Mouse (Mus musculus): Measurements from ENCODE around the gene Hs3st5. TPM values are rescaled to one million over a fixed set of nuclear protein-coding genes. Genes with fewer than 3 reads are reported as not detected.
"Not testable (repeated sequence)": the region's sequence is repeated elsewhere in the genome, so short reads cannot be mapped to it uniquely, and the experiment has no call there.

Gene Hs3st5
- polyA plus RNA-seq, 1 experiment from 2014 or later, result 0.13 TPM

GRCm38 (mm10) chr10:36546622-36547021 is 40.0 kb downstream of the Hs3st5 start:
- no peaks in the 10 kb centered on the region for H3K9me3 ChIP-seq (replicated peaks; ENCODE audit: control insufficient read depth, low read length)
- 20% methylated on average over 2 of the region's 2 CpGs for WGBS (ENCODE audit: insufficient replicate concordance)
- H3K27ac ChIP-seq (ENCODE audit: low read depth, low read length), result no peak overlapping the region
- no peak overlapping the region for H3K4me3 ChIP-seq (ENCODE audit: low read depth, low read length)
- no peak for ATAC-seq (replicated peaks; ENCODE audit: insufficient number of reproducible peaks, low FRiP score, low TSS enrichment)
- no peaks in the 10 kb centered on the region for H3K4me1 ChIP-seq (ENCODE audit: control insufficient read depth, insufficient read depth, low read length)
- no peaks in the 10 kb centered on the region for H3K36me3 ChIP-seq (ENCODE audit: control insufficient read depth, insufficient read depth, low read length)
- H3K27me3 ChIP-seq (ENCODE audit: control insufficient read depth, insufficient read depth, low read length), result no peaks in the 10 kb centered on the region
- H3K9ac ChIP-seq (ENCODE audit: low read depth, low read length), result no peak overlapping the region
- no peak overlapping the region for H3K4me2 ChIP-seq

DNA sequence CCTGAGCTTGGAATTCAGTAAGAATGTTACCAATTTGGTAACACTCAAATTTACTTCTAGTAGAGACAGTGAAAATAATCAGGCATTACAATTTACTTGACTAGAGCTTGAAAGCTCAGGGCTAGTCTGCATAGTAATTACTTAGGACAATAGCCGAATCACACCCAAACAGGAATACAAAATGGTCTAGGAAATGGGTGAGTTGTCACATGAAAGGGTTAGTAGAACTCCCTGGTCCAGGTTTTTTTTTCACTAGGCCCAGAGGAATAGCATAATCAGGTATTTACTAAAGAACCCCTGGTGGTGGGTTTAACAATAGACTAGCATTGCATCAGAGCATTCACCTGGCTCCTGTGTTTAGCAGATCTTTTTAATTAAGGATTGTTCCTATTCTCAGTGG is 41.1 kb downstream of the Hs3st5 start:
- H3K9ac ChIP-seq (ENCODE audit: low read depth, low read length); H3K4me3 ChIP-seq (ENCODE audit: low read depth, low read length); ATAC-seq (replicated peaks; ENCODE audit: insufficient number of reproducible peaks, low FRiP score, low TSS enrichment); H3K9me3 ChIP-seq (replicated peaks; ENCODE audit: control insufficient read depth, low read length); H3K27ac ChIP-seq (ENCODE audit: low read depth, low read length); H3K4me2 ChIP-seq; H3K36me3 ChIP-seq (ENCODE audit: control insufficient read depth, insufficient read depth, low read length); H3K27me3 ChIP-seq (ENCODE audit: control insufficient read depth, insufficient read depth, low read length); H3K4me1 ChIP-seq (ENCODE audit: control insufficient read depth, insufficient read depth, low read length): not testable (repeated sequence)
- 74% methylated on average over 1 of the region's 1 CpGs for WGBS (ENCODE audit: insufficient replicate concordance)

DNA sequence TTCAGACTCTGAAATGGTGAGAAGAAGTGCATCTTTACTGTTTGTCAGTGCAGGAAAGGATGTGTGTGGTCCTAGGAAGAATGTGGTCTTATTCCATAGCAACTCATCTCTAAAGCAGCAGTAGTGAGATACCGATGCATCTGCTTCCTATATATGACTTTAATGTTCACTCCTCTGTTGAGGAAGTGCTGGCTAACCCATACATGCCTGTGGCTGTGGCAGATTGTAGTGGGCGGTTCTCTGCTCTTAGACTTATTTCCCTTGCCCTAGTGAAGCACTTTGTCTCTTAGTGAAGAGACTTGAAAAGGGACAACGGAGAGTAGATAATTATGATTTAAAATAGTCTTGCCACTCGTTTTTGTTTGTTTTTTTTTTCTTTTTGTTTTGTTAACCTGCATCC is 47.4 kb downstream of the Hs3st5 start:
- Histone ChIP-seq H3K27me3 (ENCODE audit: control insufficient read depth, insufficient read depth, low read length) (no peaks in the 10 kb centered on the region), H3K36me3 (ENCODE audit: control insufficient read depth, insufficient read depth, low read length) (no peaks in the 10 kb centered on the region), H3K4me1 (ENCODE audit: control insufficient read depth, insufficient read depth, low read length) (peaks cover 4% of the 10 kb centered on the region; the same call in 1 of the 2 replicates), H3K27ac (ENCODE audit: low read depth, low read length) (no peak overlapping the region), H3K9me3 (replicated peaks; ENCODE audit: control insufficient read depth, low read length) (no peaks in the 10 kb centered on the region), H3K4me3 (ENCODE audit: low read depth, low read length) (no peak overlapping the region), H3K4me2 (no peak overlapping the region), H3K9ac (ENCODE audit: low read depth, low read length) (no peak overlapping the region)
- WGBS (ENCODE audit: insufficient replicate concordance), result 52% methylated on average over 4 of the region's 4 CpGs
- ATAC-seq (replicated peaks; ENCODE audit: insufficient number of reproducible peaks, low FRiP score, low TSS enrichment), result no peak

DNA sequence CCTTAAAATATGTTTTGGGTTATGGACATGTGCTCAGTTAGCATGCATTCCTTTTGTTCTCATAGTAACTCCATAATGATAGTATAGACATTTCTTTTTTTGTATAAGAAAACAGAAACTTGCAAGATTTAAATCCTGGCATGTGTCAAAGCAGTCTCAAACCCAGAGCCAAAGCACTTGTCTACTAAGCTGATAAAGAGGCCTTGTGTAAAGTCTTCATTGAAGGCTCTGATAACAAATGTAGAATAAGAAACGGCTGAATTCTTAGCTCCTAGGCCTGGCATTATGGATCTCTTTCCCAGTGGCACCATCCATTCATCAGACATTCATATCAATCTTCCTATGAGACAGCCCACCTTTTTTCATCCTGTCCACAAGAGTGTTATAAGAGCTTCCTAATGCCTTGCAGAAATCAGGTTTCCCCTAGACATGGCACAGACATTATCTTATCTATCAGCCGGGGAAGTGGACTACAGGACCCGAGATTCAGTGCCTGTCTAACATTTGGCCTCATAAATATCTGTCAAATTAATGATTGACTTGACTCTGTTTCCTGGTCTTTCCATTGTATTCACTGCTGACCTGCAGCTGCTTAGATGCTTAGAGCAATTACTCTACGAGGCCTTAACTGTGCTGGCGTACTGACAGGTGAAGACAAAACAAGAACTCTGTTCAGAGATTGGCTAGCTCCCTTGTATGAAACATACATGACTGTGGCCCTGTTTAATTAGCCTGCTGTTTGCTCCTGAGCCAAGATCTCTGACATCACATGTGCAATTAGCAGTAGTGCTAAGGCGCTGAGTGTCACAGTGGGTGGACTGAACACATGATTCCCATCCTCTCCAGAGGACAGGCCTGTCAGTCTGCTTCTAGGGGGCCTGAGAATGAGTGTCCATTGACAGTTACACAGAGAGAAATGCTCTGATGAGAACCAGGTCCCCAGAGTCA is 48.6 kb downstream of the Hs3st5 start:
- ATAC-seq (replicated peaks; ENCODE audit: insufficient number of reproducible peaks, low FRiP score, low TSS enrichment), result no peak
- Histone ChIP-seq H3K27me3 (ENCODE audit: control insufficient read depth, insufficient read depth, low read length) (no peaks in the 10 kb centered on the region), H3K27ac (ENCODE audit: low read depth, low read length) (no peak overlapping the region), H3K9ac (ENCODE audit: low read depth, low read length) (no peak overlapping the region), H3K36me3 (ENCODE audit: control insufficient read depth, insufficient read depth, low read length) (no peaks in the 10 kb centered on the region), H3K4me3 (ENCODE audit: low read depth, low read length) (no peak overlapping the region), H3K9me3 (replicated peaks; ENCODE audit: control insufficient read depth, low read length) (no peaks in the 10 kb centered on the region), H3K4me1 (ENCODE audit: control insufficient read depth, insufficient read depth, low read length) (peaks cover 4% of the 10 kb centered on the region; the same call in 1 of the 2 replicates), H3K4me2 (no peak overlapping the region)
- WGBS (ENCODE audit: insufficient replicate concordance), result 33% methylated on average over 6 of the region's 6 CpGs

DNA sequence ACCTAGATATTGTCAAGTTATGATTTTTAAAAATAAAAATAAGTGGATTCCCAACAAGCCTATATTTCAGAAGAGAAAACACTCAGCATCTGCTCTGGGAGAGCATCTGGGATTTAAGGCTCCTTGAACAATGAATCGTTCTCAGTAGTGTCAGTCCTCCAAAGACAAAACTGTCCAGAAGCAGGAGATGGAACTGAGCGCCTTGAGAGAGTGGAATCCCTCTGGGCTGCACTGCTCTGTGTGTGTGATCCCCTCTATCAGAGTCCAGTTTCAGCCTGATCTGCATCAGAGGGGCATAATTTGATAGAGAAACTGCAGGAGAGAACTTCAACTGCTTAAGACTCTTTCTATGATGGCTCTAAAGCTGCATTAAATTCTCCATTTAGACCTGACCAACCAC is 49.5 kb downstream of the Hs3st5 start:
- H3K4me3 ChIP-seq (ENCODE audit: low read depth, low read length), result no peak overlapping the region
- no peak overlapping the region for H3K9ac ChIP-seq (ENCODE audit: low read depth, low read length)
- WGBS (ENCODE audit: insufficient replicate concordance), result 69% methylated on average over 2 of the region's 2 CpGs

GRCm38 (mm10) chr10:36557673-36558072 is 51.1 kb downstream of the Hs3st5 start:
- 81% methylated on average over 6 of the region's 6 CpGs for WGBS (ENCODE audit: insufficient replicate concordance)
- no peaks in the 10 kb centered on the region for H3K36me3 ChIP-seq (ENCODE audit: control insufficient read depth, insufficient read depth, low read length)
- no peak for ATAC-seq (replicated peaks; ENCODE audit: insufficient number of reproducible peaks, low FRiP score, low TSS enrichment)
- no peak overlapping the region for H3K27ac ChIP-seq (ENCODE audit: low read depth, low read length)
- H3K4me1 ChIP-seq (ENCODE audit: control insufficient read depth, insufficient read depth, low read length), result peaks cover 4% of the 10 kb centered on the region; the same call in 1 of the 2 replicates
- H3K4me3 ChIP-seq (ENCODE audit: low read depth, low read length), result no peak overlapping the region
- H3K4me2 ChIP-seq, result no peak overlapping the region
- H3K9me3 ChIP-seq (replicated peaks; ENCODE audit: control insufficient read depth, low read length), result no peaks in the 10 kb centered on the region
- no peak overlapping the region for H3K9ac ChIP-seq (ENCODE audit: low read depth, low read length)
- H3K27me3 ChIP-seq (ENCODE audit: control insufficient read depth, insufficient read depth, low read length), result no peaks in the 10 kb centered on the region

More for the DNA sequence above, 49.5 kb downstream of the Hs3st5 start:
- no peak overlapping the region for H3K27ac ChIP-seq (ENCODE audit: low read depth, low read length)
- no peaks in the 10 kb centered on the region for H3K9me3 ChIP-seq (replicated peaks; ENCODE audit: control insufficient read depth, low read length)
- H3K36me3 ChIP-seq (ENCODE audit: control insufficient read depth, insufficient read depth, low read length), result no peaks in the 10 kb centered on the region
- peaks cover 4% of the 10 kb centered on the region; the same call in 1 of the 2 replicates for H3K4me1 ChIP-seq (ENCODE audit: control insufficient read depth, insufficient read depth, low read length)
- ATAC-seq (replicated peaks; ENCODE audit: insufficient number of reproducible peaks, low FRiP score, low TSS enrichment), result no peak
- H3K27me3 ChIP-seq (ENCODE audit: control insufficient read depth, insufficient read depth, low read length), result no peaks in the 10 kb centered on the region
- no peak overlapping the region for H3K4me2 ChIP-seq

GRCm38 (mm10) chr10:36558736-36559135 is 52.1 kb downstream of the Hs3st5 start:
- Histone ChIP-seq H3K4me2 (no peak overlapping the region), H3K9ac (ENCODE audit: low read depth, low read length) (no peak overlapping the region), H3K27ac (ENCODE audit: low read depth, low read length) (no peak overlapping the region), H3K27me3 (ENCODE audit: control insufficient read depth, insufficient read depth, low read length) (no peaks in the 10 kb centered on the region), H3K4me3 (ENCODE audit: low read depth, low read length) (no peak overlapping the region), H3K36me3 (ENCODE audit: control insufficient read depth, insufficient read depth, low read length) (no peaks in the 10 kb centered on the region), H3K4me1 (ENCODE audit: control insufficient read depth, insufficient read depth, low read length) (peaks cover 4% of the 10 kb centered on the region; the same call in 1 of the 2 replicates), H3K9me3 (replicated peaks; ENCODE audit: control insufficient read depth, low read length) (no peaks in the 10 kb centered on the region)
- ATAC-seq (replicated peaks; ENCODE audit: insufficient number of reproducible peaks, low FRiP score, low TSS enrichment), result no peak
- WGBS (ENCODE audit: insufficient replicate concordance), result 81% methylated on average over 5 of the region's 5 CpGs

DNA sequence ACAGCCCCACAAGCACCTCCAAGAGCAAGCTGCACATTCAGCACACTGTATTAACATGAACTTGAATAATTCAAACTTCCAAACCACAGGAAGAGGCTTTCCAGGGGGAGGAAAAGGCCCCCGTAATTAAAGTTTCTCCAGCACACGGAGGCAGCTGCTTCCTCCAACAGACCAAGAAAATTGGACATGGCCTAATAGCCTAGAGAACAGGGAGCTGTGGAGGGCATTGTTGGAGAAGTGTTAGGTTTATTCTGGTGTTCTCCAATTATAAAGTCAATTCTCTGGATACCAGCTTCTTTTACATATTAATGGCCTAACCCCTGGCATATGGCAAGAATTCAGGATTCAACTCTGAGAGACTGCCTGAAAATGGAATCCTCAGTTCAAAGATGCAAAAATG is 60.6 kb downstream of the Hs3st5 start:
- Histone ChIP-seq H3K9me3 (replicated peaks; ENCODE audit: control insufficient read depth, low read length) (no peaks in the 10 kb centered on the region), H3K4me3 (ENCODE audit: low read depth, low read length) (no peak overlapping the region), H3K36me3 (ENCODE audit: control insufficient read depth, insufficient read depth, low read length) (no peaks in the 10 kb centered on the region), H3K4me1 (ENCODE audit: control insufficient read depth, insufficient read depth, low read length) (no peaks in the 10 kb centered on the region), H3K4me2 (no peak overlapping the region), H3K27ac (ENCODE audit: low read depth, low read length) (no peak overlapping the region), H3K27me3 (ENCODE audit: control insufficient read depth, insufficient read depth, low read length) (no peaks in the 10 kb centered on the region), H3K9ac (ENCODE audit: low read depth, low read length) (no peak overlapping the region)
- no peak for ATAC-seq (replicated peaks; ENCODE audit: insufficient number of reproducible peaks, low FRiP score, low TSS enrichment)
- 51% methylated on average over 2 of the region's 2 CpGs for WGBS (ENCODE audit: insufficient replicate concordance)

GRCm38 (mm10) chr10:36572540-36572939 is 65.9 kb downstream of the Hs3st5 start:
- Histone ChIP-seq H3K4me2 (no peak overlapping the region), H3K9me3 (replicated peaks; ENCODE audit: control insufficient read depth, low read length) (no peaks in the 10 kb centered on the region), H3K4me3 (ENCODE audit: low read depth, low read length) (no peak overlapping the region), H3K36me3 (ENCODE audit: control insufficient read depth, insufficient read depth, low read length) (no peaks in the 10 kb centered on the region), H3K4me1 (ENCODE audit: control insufficient read depth, insufficient read depth, low read length) (no peaks in the 10 kb centered on the region), H3K27ac (ENCODE audit: low read depth, low read length) (no peak overlapping the region), H3K9ac (ENCODE audit: low read depth, low read length) (no peak overlapping the region), H3K27me3 (ENCODE audit: control insufficient read depth, insufficient read depth, low read length) (no peaks in the 10 kb centered on the region)
- 65% methylated on average over 3 of the region's 3 CpGs for WGBS (ENCODE audit: insufficient replicate concordance)
- ATAC-seq (replicated peaks; ENCODE audit: insufficient number of reproducible peaks, low FRiP score, low TSS enrichment), result no peak

Measured in heart, embryonic 11.5 days (tissue).